Mouse (Mus musculus): ENCODE measurements at regions not wholly inside any gene's neighbourhood (a gene's known extent, or its start where the extent isn't known, plus 50 kb on each side); places are given as distances from the start of the nearest gene placed in this dataset.

- Histone ChIP-seq H3K27me3 (ENCODE audit: control insufficient read depth in 1 of 2, insufficient read depth in 2 of 2, low read length in 2 of 2) (no peaks in the 10 kb centered on the region), H3K9me3 (replicated peaks; ENCODE audit: insufficient read depth, low read length) (no peaks in the 10 kb centered on the region), H3K36me3 (ENCODE audit: control insufficient read depth in 1 of 2, insufficient read depth in 2 of 2, low read length in 2 of 2) (no peaks in the 10 kb centered on the region), H3K4me3 (ENCODE audit: control insufficient read depth in 1 of 2, insufficient read depth in 1 of 2, low read depth in 2 of 2, low read length in 2 of 2) (no peak overlapping the region), H3K27ac (ENCODE audit: control insufficient read depth, low read depth, low read length) (no peak overlapping the region), H3K9ac (ENCODE audit: control insufficient read depth, low read depth, low read length, poor library complexity, severe bottlenecking) (no peak overlapping the region), H3K79me2 (ENCODE audit: control insufficient read depth, insufficient read depth, low read length, poor library complexity) (no peaks in the 10 kb centered on the region), H3K4me1 (ENCODE audit: control insufficient read depth in 1 of 2, insufficient read depth in 2 of 2, low read length in 2 of 2) (no peaks in the 10 kb centered on the region)
- no peak for DNase-seq (ENCODE audit: low read depth, low spot score)
- TF ChIP-seq MEF2A (IDR thresholded peaks at IDR 0.05; ENCODE audit: extremely low read depth, insufficient replicate concordance, low read depth, low read length, poor library complexity, severe bottlenecking) (no peak), CTCF (IDR thresholded peaks at IDR 0.05 in 2 of 3, conservative IDR thresholded peaks at IDR 0.05 in 1 of 3; ENCODE audit: control insufficient read depth in 1 of 3, insufficient read depth in 1 of 3, low read depth in 2 of 3, low read length in 3 of 3, poor library complexity in 1 of 3, severe bottlenecking in 1 of 3) (no peak), CHD1 (IDR thresholded peaks at IDR 0.05; ENCODE audit: low read depth, low read length) (no peak), TBP (IDR thresholded peaks at IDR 0.05; ENCODE audit: low read depth, low read length) (no peak)
These were observed 401.5 kb downstream of the Cbln4 start for GRCm38 (mm10) chr2:171641730-171642129.

- Histone ChIP-seq H3K36me3 (ENCODE audit: control insufficient read depth in 1 of 2, insufficient read depth in 2 of 2, low read length in 2 of 2) (no peaks in the 10 kb centered on the region), H3K27ac (ENCODE audit: control insufficient read depth, low read depth, low read length) (no peak overlapping the region), H3K27me3 (ENCODE audit: control insufficient read depth in 1 of 2, insufficient read depth in 2 of 2, low read length in 2 of 2) (no peaks in the 10 kb centered on the region), H3K9me3 (replicated peaks; ENCODE audit: insufficient read depth, low read length) (no peaks in the 10 kb centered on the region), H3K79me2 (ENCODE audit: control insufficient read depth, insufficient read depth, low read length, poor library complexity) (no peaks in the 10 kb centered on the region), H3K9ac (ENCODE audit: control insufficient read depth, low read depth, low read length, poor library complexity, severe bottlenecking) (no peak overlapping the region), H3K4me3 (ENCODE audit: control insufficient read depth in 1 of 2, insufficient read depth in 1 of 2, low read depth in 2 of 2, low read length in 2 of 2) (no peak overlapping the region), H3K4me1 (ENCODE audit: control insufficient read depth in 1 of 2, insufficient read depth in 2 of 2, low read length in 2 of 2) (no peaks in the 10 kb centered on the region)
- TF ChIP-seq MAZ (IDR thresholded peaks at IDR 0.05; ENCODE audit: low read depth, low read length) (no peak), ETS1 (IDR thresholded peaks at IDR 0.05; ENCODE audit: low read depth, low read length) (no peak), JUND (IDR thresholded peaks at IDR 0.05; ENCODE audit: low read depth, low read length) (no peak), MAFK (IDR thresholded peaks at IDR 0.05; ENCODE audit: borderline replicate concordance, low read depth, low read length) (no peak)
- no peak for DNase-seq (ENCODE audit: low read depth, low spot score)
These were observed 402.8 kb downstream of the Cbln4 start for GRCm38 (mm10) chr2:171640478-171640877.

DNA sequence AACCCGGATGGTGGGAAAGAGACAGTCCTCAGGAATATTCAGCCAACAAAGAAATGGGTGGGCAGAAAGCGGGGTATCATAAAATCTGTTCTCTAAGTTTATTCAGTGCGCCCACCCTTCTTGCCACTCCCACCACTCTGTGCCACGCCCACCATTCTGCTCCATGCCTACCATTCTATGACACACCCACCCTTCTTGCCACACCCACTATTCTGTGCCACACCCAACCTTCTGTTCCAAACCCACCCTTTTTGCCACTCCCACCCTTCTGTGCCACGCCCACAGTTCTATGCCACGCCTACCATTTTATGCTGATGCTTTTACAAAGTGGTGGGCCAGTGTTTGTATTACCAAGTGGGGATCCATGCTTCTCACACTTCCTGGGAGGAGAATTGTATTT lies 404.3 kb downstream of the Cbln4 start:
- no peaks in the 10 kb centered on the region for H3K9me3 ChIP-seq (replicated peaks; ENCODE audit: insufficient read depth, low read length)
- no peak overlapping the region for H3K4me3 ChIP-seq (ENCODE audit: control insufficient read depth in 1 of 2, insufficient read depth in 1 of 2, low read depth in 2 of 2, low read length in 2 of 2)
- H3K36me3 ChIP-seq (ENCODE audit: control insufficient read depth in 1 of 2, insufficient read depth in 2 of 2, low read length in 2 of 2), result no peaks in the 10 kb centered on the region
- H3K27ac ChIP-seq (ENCODE audit: control insufficient read depth, low read depth, low read length), result no peak overlapping the region
- H3K4me1 ChIP-seq (ENCODE audit: control insufficient read depth in 1 of 2, insufficient read depth in 2 of 2, low read length in 2 of 2), result no peaks in the 10 kb centered on the region
- no peak for DNase-seq (ENCODE audit: low read depth, low spot score)
- H3K79me2 ChIP-seq (ENCODE audit: control insufficient read depth, insufficient read depth, low read length, poor library complexity), result no peaks in the 10 kb centered on the region
- no peaks in the 10 kb centered on the region for H3K27me3 ChIP-seq (ENCODE audit: control insufficient read depth in 1 of 2, insufficient read depth in 2 of 2, low read length in 2 of 2)
- no peak for TF ChIP-seq TBP (IDR thresholded peaks at IDR 0.05; ENCODE audit: low read depth, low read length)
- TF ChIP-seq NELFE (IDR thresholded peaks at IDR 0.05; ENCODE audit: low read depth, low read length), result no peak
- TF ChIP-seq CHD2 (IDR thresholded peaks at IDR 0.05; ENCODE audit: low read length), result no peak
- no peak for TF ChIP-seq E2F4 (IDR thresholded peaks at IDR 0.05; ENCODE audit: borderline replicate concordance, low read depth, low read length)
- no peak overlapping the region for H3K9ac ChIP-seq (ENCODE audit: control insufficient read depth, low read depth, low read length, poor library complexity, severe bottlenecking)

Measured in MEL (cell line).